Mouse (Mus musculus) midbrain, postnatal 0 days (tissue): ENCODE measurements at regions not wholly inside any gene's neighbourhood (a gene's known extent, or its start where the extent isn't known, plus 50 kb on each side); places are given as distances from the start of the nearest gene placed in this dataset.
A peak's percentile ranks its signal among the peaks of the same experiment; 100 is the strongest.

Source experiments
- ATAC-seq: fragments of 200-750 bp; cut with Nextera tagmentation; 2 replicates; pipeline ENCODE4 v1.8.0; 2017; ENCODE audit warnings: moderate number of reproducible peaks, mild to moderate bottlenecking, moderate TSS enrichment, moderate library complexity; ENCODE audit not compliant: low FRiP score
- DNase-seq: peaks from one replicate; pipeline ENCODE4 v3.0.0-alpha.2; 2015; ENCODE audit warnings: low spot score
- H3K27ac ChIP-seq: fragments of 300-500 bp; sonication (generic); 2 replicates; pipeline ENCODE4 v1.5.1; 2014; ENCODE audit warnings: low read depth, mild to moderate bottlenecking, low read length, mixed read lengths
- H3K27me3 ChIP-seq: fragments of 300-500 bp; sonication (generic); 2 replicates; pipeline ENCODE4 v1.6.1; 2014; ENCODE audit warnings: low read length, control low read depth, mixed read lengths; ENCODE audit not compliant: insufficient read depth
- H3K36me3 ChIP-seq: fragments of 300-500 bp; sonication (generic); 2 replicates; pipeline ENCODE4 v1.6.1; 2014; ENCODE audit warnings: low read length, control low read depth, mixed read lengths; ENCODE audit not compliant: insufficient read depth
- H3K4me1 ChIP-seq: fragments of 300-500 bp; sonication (generic); 2 replicates; pipeline ENCODE4 v1.6.1; 2014; ENCODE audit warnings: mild to moderate bottlenecking, control low read depth, antibody characterized with exemption, low read length, mixed read lengths; ENCODE audit not compliant: insufficient read depth
- H3K4me2 ChIP-seq: fragments of 300-500 bp; sonication (generic); 2 replicates; pipeline ENCODE4 v1.6.1; 2014; ENCODE audit warnings: low read depth, mild to moderate bottlenecking, low read length, mixed read lengths; ENCODE audit not compliant: poor library complexity, severe bottlenecking
- H3K4me3 ChIP-seq: fragments of 300-500 bp; sonication (generic); 2 replicates; pipeline ENCODE4 v1.5.1; 2014; ENCODE audit warnings: low read depth, mild to moderate bottlenecking, low read length, moderate library complexity
- H3K9ac ChIP-seq: fragments of 300-500 bp; sonication (generic); replicated peaks from 2 replicates; pipeline ENCODE4 v1.6.1; 2014; ENCODE audit warnings: mild to moderate bottlenecking, low read length, moderate library complexity, mixed read lengths; ENCODE audit not compliant: poor library complexity, severe bottlenecking
- H3K9me3 ChIP-seq: fragments of 300-500 bp; sonication (generic); 2 replicates; pipeline ENCODE4 v1.6.1; 2016; ENCODE audit warnings: low read length, control low read depth
- CTCF ChIP-seq: IDR thresholded peaks from 2 replicates; pipeline ENCODE4 v1.5.1; 2016; ENCODE audit warnings: antibody characterized with exemption, mild to moderate bottlenecking
- WGBS: fragments of 180-500 bp; shearing (Covaris S2); extraction: QIAGEN DNeasy Blood & Tissue Kit; methylation state at CpG from one replicate; pipeline ENCODE4 v1.1.7; 2014; 5-methylcytosine and 5-hydroxymethylcytosine counted together

- ATAC-seq (no peak), DNase-seq (no peak)
- Histone ChIP-seq H3K4me1 (no peaks in the 10 kb centered on the region), H3K4me3 (no peak overlapping the region), H3K36me3 (no peaks in the 10 kb centered on the region), H3K9ac (no peak overlapping the region), H3K27ac (no peak overlapping the region), H3K27me3 (no peaks in the 10 kb centered on the region), H3K9me3 (no peaks in the 10 kb centered on the region), H3K4me2 (no peak overlapping the region)
- TF ChIP-seq CTCF, result no peak
- 87% methylated on average over 3 of the region's 3 CpGs for WGBS
Measured at GRCm38 (mm10) chr7:124455659-124456058, 473.0 kb downstream of the Hs3st4 start.

GRCm38 (mm10) chr7:124487326-124487725 lies 504.7 kb downstream of the Hs3st4 start:
- Histone ChIP-seq H3K27me3 (no peaks in the 10 kb centered on the region), H3K4me3 (no peak overlapping the region), H3K9ac (no peak overlapping the region), H3K4me1 (no peaks in the 10 kb centered on the region), H3K9me3 (no peaks in the 10 kb centered on the region), H3K27ac (no peak overlapping the region), H3K4me2 (no peak overlapping the region), H3K36me3 (no peaks in the 10 kb centered on the region)
- DNase-seq (no peak), ATAC-seq (no peak)
- WGBS, result 48% methylated on average over 1 of the region's 1 CpGs
- no peak for TF ChIP-seq CTCF

- Histone ChIP-seq H3K4me2 (no peak overlapping the region), H3K4me1 (no peaks in the 10 kb centered on the region), H3K27me3 (no peaks in the 10 kb centered on the region), H3K27ac (no peak overlapping the region), H3K9ac (no peak overlapping the region), H3K9me3 (no peaks in the 10 kb centered on the region), H3K4me3 (no peak overlapping the region), H3K36me3 (no peaks in the 10 kb centered on the region)
- DNase-seq, result no peak
- TF ChIP-seq CTCF, result no peak
- 72% methylated on average over 3 of the region's 3 CpGs for WGBS
- no peak for ATAC-seq
Measured at GRCm38 (mm10) chr7:124491109-124491793, 508.6 kb downstream of the Hs3st4 start.

- DNase-seq (no peak), ATAC-seq (no peak)
- WGBS, result 91% methylated on average over 3 of the region's 3 CpGs
- H3K27ac ChIP-seq, result no peak overlapping the region
- no peak overlapping the region for H3K9ac ChIP-seq
- H3K36me3 ChIP-seq, result no peaks in the 10 kb centered on the region
- H3K4me3 ChIP-seq, result no peak overlapping the region
- no peak overlapping the region for H3K4me2 ChIP-seq
- no peaks in the 10 kb centered on the region for H3K4me1 ChIP-seq
- no peak for TF ChIP-seq CTCF
- H3K27me3 ChIP-seq, result no peaks in the 10 kb centered on the region
- H3K9me3 ChIP-seq, result no peaks in the 10 kb centered on the region
Measured at GRCm38 (mm10) chr7:124491851-124492390, 509.3 kb downstream of the Hs3st4 start.

- DNase-seq, result no peak
- H3K27me3 ChIP-seq, result no peaks in the 10 kb centered on the region
- TF ChIP-seq CTCF, result no peak
- H3K27ac ChIP-seq, result no peak overlapping the region
- H3K4me3 ChIP-seq, result no peak overlapping the region
- H3K9ac ChIP-seq, result no peak overlapping the region
- no peaks in the 10 kb centered on the region for H3K9me3 ChIP-seq
- no peak overlapping the region for H3K4me2 ChIP-seq
- H3K36me3 ChIP-seq, result no peaks in the 10 kb centered on the region
- 76% methylated on average over 3 of the region's 3 CpGs for WGBS
- H3K4me1 ChIP-seq, result no peaks in the 10 kb centered on the region
- no peak for ATAC-seq
Measured at GRCm38 (mm10) chr7:124500636-124501035, 518.0 kb downstream of the Hs3st4 start.

- H3K27me3 ChIP-seq, result no peaks in the 10 kb centered on the region
- no peak overlapping the region for H3K4me2 ChIP-seq
- no peaks in the 10 kb centered on the region for H3K36me3 ChIP-seq
- H3K4me1 ChIP-seq, result no peaks in the 10 kb centered on the region
- no peak overlapping the region for H3K4me3 ChIP-seq
- ATAC-seq (no peak), DNase-seq (peak; percentile 8)
- H3K27ac ChIP-seq, result no peak overlapping the region
- 85% methylated on average over 5 of the region's 5 CpGs for WGBS
- no peak overlapping the region for H3K9ac ChIP-seq
- H3K9me3 ChIP-seq, result no peaks in the 10 kb centered on the region
- TF ChIP-seq CTCF, result no peak
Measured at GRCm38 (mm10) chr7:124502760-124503159, 520.1 kb downstream of the Hs3st4 start.
